Mouse (Mus musculus): ENCODE measurements around the gene Rtn4rl1.

The Rtn4rl1 gene

GRCm38 (mm10) chr11:75249588-75249987, 56.0 kb downstream of the Rtn4rl1 start:
- DNase-seq (ENCODE audit: low spot score in 2 of 2) = no peak

- no peak for DNase-seq (ENCODE audit: low spot score in 2 of 2)
Observed at GRCm38 (mm10) chr11:75251006-75251512, 57.5 kb downstream of the Rtn4rl1 start.

GRCm38 (mm10) chr11:75251557-75252070, 58.0 kb downstream of the Rtn4rl1 start:
- DNase-seq (ENCODE audit: low spot score in 2 of 2) = no peak

GRCm38 (mm10) chr11:75254252-75254912, 60.8 kb downstream of the Rtn4rl1 start:
- no peak for DNase-seq (ENCODE audit: low spot score in 2 of 2)

- DNase-seq (ENCODE audit: low spot score in 2 of 2) = no peak
Observed at GRCm38 (mm10) chr11:75255330-75255729, 61.7 kb downstream of the Rtn4rl1 start.

GRCm38 (mm10) chr11:75257056-75257648, 63.6 kb downstream of the Rtn4rl1 start:
- DNase-seq (ENCODE audit: low spot score in 2 of 2) = no peak

- DNase-seq (ENCODE audit: low spot score in 2 of 2) = no peak
Observed at GRCm38 (mm10) chr11:75259416-75259815, 65.8 kb downstream of the Rtn4rl1 start.

GRCm38 (mm10) chr11:75259996-75260561, 66.5 kb downstream of the Rtn4rl1 start:
- DNase-seq (ENCODE audit: low spot score in 2 of 2) = no peak

GRCm38 (mm10) chr11:75261016-75261415, 67.4 kb downstream of the Rtn4rl1 start:
- no peak for DNase-seq (ENCODE audit: low spot score in 2 of 2)

- no peak for DNase-seq (ENCODE audit: low spot score in 2 of 2)
Observed at GRCm38 (mm10) chr11:75261730-75262129, 68.1 kb downstream of the Rtn4rl1 start.

GRCm38 (mm10) chr11:75262181-75262580, 68.6 kb downstream of the Rtn4rl1 start:
- DNase-seq (ENCODE audit: low spot score in 2 of 2) = no peak

- no peak for DNase-seq (ENCODE audit: low spot score in 2 of 2)
Observed at GRCm38 (mm10) chr11:75262791-75263190, 69.2 kb downstream of the Rtn4rl1 start.

- DNase-seq (ENCODE audit: low spot score in 2 of 2) = no peak
Observed at GRCm38 (mm10) chr11:75263274-75263963, 69.8 kb downstream of the Rtn4rl1 start.

- no peak for DNase-seq (ENCODE audit: low spot score in 2 of 2)
Observed at GRCm38 (mm10) chr11:75263964-75264312, 70.4 kb downstream of the Rtn4rl1 start.

GRCm38 (mm10) chr11:75264550-75264949, 71.0 kb downstream of the Rtn4rl1 start:
- DNase-seq (ENCODE audit: low spot score in 2 of 2) = no peak

GRCm38 (mm10) chr11:75265545-75265944, 72.0 kb downstream of the Rtn4rl1 start:
- DNase-seq (ENCODE audit: low spot score in 2 of 2) = no peak

- no peak for DNase-seq (ENCODE audit: low spot score in 2 of 2)
Observed at GRCm38 (mm10) chr11:75267826-75268281, 74.3 kb downstream of the Rtn4rl1 start.

- no peak for DNase-seq (ENCODE audit: low spot score in 2 of 2)
Observed at GRCm38 (mm10) chr11:75268492-75268891, 74.9 kb downstream of the Rtn4rl1 start.

- no peak for DNase-seq (ENCODE audit: low spot score in 2 of 2)
Observed at GRCm38 (mm10) chr11:75269213-75269612, 75.6 kb downstream of the Rtn4rl1 start.

- no peak for DNase-seq (ENCODE audit: low spot score in 2 of 2)
Observed at GRCm38 (mm10) chr11:75270276-75270984, 76.8 kb downstream of the Rtn4rl1 start.

GRCm38 (mm10) chr11:75270985-75271434, 77.4 kb downstream of the Rtn4rl1 start:
- DNase-seq (ENCODE audit: low spot score in 2 of 2) = no peak

Data from spleen, postnatal 14 days (tissue).